Mouse (Mus musculus) CH12.LX (cell line): ENCODE results near the gene Rgl1. TPM values are rescaled to one million over a fixed set of nuclear protein-coding genes. Genes with fewer than 3 reads are reported as not detected.

Experiments
- DNase-seq: peaks from one replicate; pipeline ENCODE4 v3.0.0-alpha.2; 2013; ENCODE audit errors: extremely low read depth
- H3K27ac ChIP-seq: 2 replicates; pipeline ENCODE4 v1.5.1; 2012; ENCODE audit warnings: low read depth, mild to moderate bottlenecking, control low read depth, moderate library complexity; ENCODE audit not compliant: insufficient read depth
- H3K27me3 ChIP-seq: replicated peaks from 2 replicates; pipeline ENCODE3; 2012; ENCODE audit warnings: inconsistent platforms
- H3K36me3 ChIP-seq, 2 experiments: replicated peaks in 1 of 2; 2 replicates each; pipeline versions ENCODE3 to v1.6.1; 2012; ENCODE audit warnings: inconsistent platforms in 1 of 2, low read length in 1 of 2, mild to moderate bottlenecking in 1 of 2, mixed read lengths in 1 of 2, moderate library complexity in 1 of 2; ENCODE audit not compliant: control insufficient read depth in 1 of 2, insufficient read depth in 1 of 2
- H3K4me1 ChIP-seq, 2 experiments: 2 replicates each; pipeline ENCODE4 v1.6.1; 2012; ENCODE audit warnings: inconsistent platforms in 1 of 2, moderate library complexity in 1 of 2; ENCODE audit not compliant: insufficient read depth in 2 of 2, control insufficient read depth in 1 of 2
- H3K4me2 ChIP-seq: 2 replicates; pipeline ENCODE4 v1.6.1; 2012; ENCODE audit warnings: low read depth, mild to moderate bottlenecking, control low read depth; ENCODE audit not compliant: poor library complexity, insufficient read depth, severe bottlenecking
- H3K4me3 ChIP-seq, 3 experiments: fragments of 150-350 bp in 1 of 3; sonication (generic) in 1 of 3; replicated peaks in 1 of 3; 2 replicates each; pipeline versions ENCODE3 to v1.5.1; 2011 to 2012; ENCODE audit warnings: low read depth in 2 of 3, low read length in 2 of 3, mild to moderate bottlenecking in 2 of 3, moderate library complexity in 2 of 3, control low read depth in 1 of 3, improper control_type of control experiment in 1 of 3, inconsistent platforms in 1 of 3, mixed read lengths in 1 of 3; ENCODE audit not compliant: poor library complexity in 1 of 3
- H3K79me2 ChIP-seq: replicated peaks from 2 replicates; pipeline ENCODE4 v1.6.1; 2012; ENCODE audit warnings: mild to moderate bottlenecking, moderate library complexity; ENCODE audit not compliant: control insufficient read depth, poor library complexity, insufficient read depth, severe bottlenecking; ENCODE audit errors: extremely low read depth
- H3K9ac ChIP-seq: 2 replicates; pipeline ENCODE4 v1.6.1; 2012; ENCODE audit warnings: low read depth, mild to moderate bottlenecking, control low read depth, moderate library complexity; ENCODE audit not compliant: insufficient read depth
- H3K9me3 ChIP-seq: replicated peaks from 2 replicates; pipeline ENCODE3; 2012; ENCODE audit warnings: low read length, inconsistent platforms, mixed read lengths
- BHLHE40 ChIP-seq: IDR thresholded peaks from 2 replicates; pipeline ENCODE4 v1.6.1; 2011; ENCODE audit warnings: mild to moderate bottlenecking, low read depth, low read length, improper control_type of control experiment
- CHD1 ChIP-seq: IDR thresholded peaks from 2 replicates; pipeline ENCODE4 v1.6.1; 2012; ENCODE audit warnings: low read depth, low read length, improper control_type of control experiment, inconsistent platforms
- CTCF ChIP-seq, 2 experiments: IDR thresholded peaks in 1 of 2; conservative IDR thresholded peaks in 1 of 2; 2 replicates each; pipeline ENCODE4 v1.5.1; 2011 to 2012; ENCODE audit warnings: low read depth in 2 of 2, low read length in 2 of 2, improper control_type of control experiment in 1 of 2, inconsistent platforms in 1 of 2, mild to moderate bottlenecking in 1 of 2, moderate library complexity in 1 of 2
- EP300 ChIP-seq: IDR thresholded peaks from 2 replicates; pipeline ENCODE4 v1.6.1; 2011; ENCODE audit warnings: low read length, improper control_type of control experiment
- ETS1 ChIP-seq: conservative IDR thresholded peaks from 2 replicates; pipeline ENCODE4 v1.6.1; 2012; ENCODE audit warnings: low read depth, mild to moderate bottlenecking, inconsistent platforms, low read length, improper control_type of control experiment, moderate library complexity
- HCFC1 ChIP-seq: IDR thresholded peaks from 2 replicates; pipeline ENCODE4 v1.6.1; 2012; ENCODE audit warnings: low read depth, mild to moderate bottlenecking, inconsistent platforms, low read length, improper control_type of control experiment
- MAFK ChIP-seq: IDR thresholded peaks from 2 replicates; pipeline ENCODE4 v1.6.1; 2011; ENCODE audit warnings: low read length, improper control_type of control experiment; ENCODE audit not compliant: insufficient replicate concordance
- MXI1 ChIP-seq: IDR thresholded peaks from 2 replicates; pipeline ENCODE4 v1.6.1; 2011; ENCODE audit warnings: mild to moderate bottlenecking, low read depth, low read length, improper control_type of control experiment
- NELFE ChIP-seq: IDR thresholded peaks from 2 replicates; pipeline ENCODE4 v1.6.1; 2011; ENCODE audit warnings: low read depth, low read length, improper control_type of control experiment
- NRF1 ChIP-seq: IDR thresholded peaks from 2 replicates; pipeline ENCODE4 v1.6.1; 2014; ENCODE audit warnings: low read depth, mild to moderate bottlenecking, inconsistent platforms, low read length, improper control_type of control experiment, moderate library complexity
- POLR2A ChIP-seq: IDR thresholded peaks from 2 replicates; pipeline ENCODE4 v1.6.1; 2011; ENCODE audit warnings: low read depth, mild to moderate bottlenecking, improper control_type of control experiment, low read length
- POLR2AphosphoS2 ChIP-seq: IDR thresholded peaks from 2 replicates; pipeline ENCODE4 v1.6.1; 2011; ENCODE audit warnings: low read depth, low read length, improper control_type of control experiment
- RCOR1 ChIP-seq: conservative IDR thresholded peaks from 2 replicates; pipeline ENCODE4 v1.6.1; 2012; ENCODE audit warnings: low read depth, mild to moderate bottlenecking, inconsistent platforms, low read length, improper control_type of control experiment
- SIN3A ChIP-seq: IDR thresholded peaks from 2 replicates; pipeline ENCODE4 v1.6.1; 2012; ENCODE audit warnings: low read length, improper control_type of control experiment, inconsistent platforms
- SMC3 ChIP-seq: IDR thresholded peaks from 2 replicates; pipeline ENCODE4 v1.6.1; 2011; ENCODE audit warnings: low read depth, low read length, improper control_type of control experiment
- TBP ChIP-seq: conservative IDR thresholded peaks from 2 replicates; pipeline ENCODE4 v1.6.1; 2011; ENCODE audit warnings: low read depth, low read length, improper control_type of control experiment
- TCF12 ChIP-seq: IDR thresholded peaks from 2 replicates; pipeline ENCODE4 v1.6.1; 2014; ENCODE audit warnings: low read depth, mild to moderate bottlenecking, inconsistent platforms, low read length, improper control_type of control experiment
- UBTF ChIP-seq: IDR thresholded peaks from 2 replicates; pipeline ENCODE4 v1.6.1; 2012; ENCODE audit warnings: low read depth, mild to moderate bottlenecking, inconsistent platforms, low read length, improper control_type of control experiment, moderate library complexity
- USF1 ChIP-seq: IDR thresholded peaks from 2 replicates; pipeline ENCODE4 v1.6.1; 2014; ENCODE audit warnings: low read depth, mild to moderate bottlenecking, inconsistent platforms, low read length, improper control_type of control experiment
- ZKSCAN1 ChIP-seq: IDR thresholded peaks from 2 replicates; pipeline ENCODE4 v1.6.1; 2012; ENCODE audit warnings: low read depth, inconsistent platforms, low read length, improper control_type of control experiment, borderline replicate concordance
- ZMIZ1 ChIP-seq: IDR thresholded peaks from 2 replicates; pipeline ENCODE4 v1.6.1; 2012; ENCODE audit warnings: low read depth, mild to moderate bottlenecking, inconsistent platforms, low read length, improper control_type of control experiment
- dilution Hi-C: fragments of 300-500 bp; cut with MboI; formaldehyde crosslinking; loops from 2 replicates; pipeline ENCODE4 v1.14.3; 2020; ENCODE audit warnings: low sequenced_read_pairs; ENCODE audit not compliant: extremely low pct_unique_long_range_greater_than_20kb, extremely low pct_ligation_motif_present
- in situ Hi-C: fragments of 300-500 bp; cut with MboI; formaldehyde crosslinking; loops from 3 replicates; pipeline ENCODE4 v1.14.3; 2019; ENCODE audit warnings: low sequenced_read_pairs, low pct_ligation_motif_present, low pct_unique_long_range_greater_than_20kb, mixed read lengths
- polyA plus RNA-seq: library from polyadenylated mRNA; unstranded; fragments of >175 nt; gene quantifications from 2 replicates; pipeline ENCODE4 v1.2.1, GENCODE M21; 2012; ENCODE audit warnings: low read depth; ENCODE audit not compliant: insufficient read length
- total RNA-seq, 2 experiments: library from RNA; depleted of rRNA; stranded (reverse); fragments of 300-350 nt in 1 of 2; fragments of >200 nt in 1 of 2; gene quantifications; 2 replicates each; pipeline ENCODE4 v1.2.3; 2012 to 2014

Gene Rgl1
- total and polyA plus RNA-seq, 3 experiments: 0.25 to 1.7 (median 0.74) TPM

DNA sequence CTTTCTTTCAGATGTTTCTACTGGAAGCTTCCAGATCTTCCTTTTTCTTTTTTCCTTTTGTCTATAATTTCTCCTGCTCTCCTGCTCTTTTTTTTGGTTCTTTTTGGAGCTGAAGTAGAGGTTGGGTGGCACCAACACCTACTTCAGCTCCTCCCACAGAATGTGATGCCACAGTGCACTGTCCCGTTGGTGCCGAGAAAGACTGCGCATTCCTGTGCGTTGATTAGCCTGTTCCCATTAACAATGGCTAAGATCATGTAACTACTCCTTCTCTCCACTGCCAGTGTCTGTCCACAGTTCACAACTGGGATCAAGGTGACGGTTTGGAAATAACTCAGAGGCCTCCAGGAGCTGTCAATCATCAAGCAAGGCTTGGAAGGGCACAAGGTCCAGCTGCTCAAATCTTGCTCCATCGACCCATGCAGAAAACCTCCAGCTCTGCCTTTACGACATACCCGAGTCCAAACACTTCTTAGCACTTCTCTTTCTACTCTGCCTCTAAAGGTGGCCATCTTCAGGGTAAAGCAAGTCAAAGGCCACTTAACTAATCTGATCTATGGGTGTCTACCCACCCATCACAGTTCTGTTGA, 192.6 kb downstream of the Rgl1 start:
- H3K27ac ChIP-seq: no peak overlapping the region
- H3K9ac ChIP-seq: no peak overlapping the region
- in situ Hi-C loops (no loop called here), dilution Hi-C loops (no loop called here)
- no peak for DNase-seq
- no peaks in the 10 kb centered on the region for H3K27me3 ChIP-seq
- no peak overlapping the region for H3K4me2 ChIP-seq
- no peaks in the 10 kb centered on the region for H3K79me2 ChIP-seq
- H3K36me3 ChIP-seq: no peaks in the 10 kb centered on the region
- H3K4me3 ChIP-seq: no peak overlapping the region
- no peaks in the 10 kb centered on the region for H3K9me3 ChIP-seq
- H3K4me1 ChIP-seq: no peaks in the 10 kb centered on the region; a peak in 1 of 4 replicates
- TF ChIP-seq TCF12: no peak
- TF ChIP-seq RCOR1: no peak
- TF ChIP-seq ZKSCAN1: no peak
- TF ChIP-seq TBP: no peak
- TF ChIP-seq MXI1: no peak
- no peak for TF ChIP-seq POLR2A
- TF ChIP-seq CHD1: no peak
- no peak for TF ChIP-seq POLR2AphosphoS2
- no peak for TF ChIP-seq UBTF
- no peak for TF ChIP-seq SMC3
- TF ChIP-seq CTCF (conservative IDR thresholded peaks at IDR 0.05 in 1 of 2, IDR thresholded peaks at IDR 0.05 in 1 of 2; ENCODE audit: low read depth in 2 of 2, low read length in 2 of 2): no peak
- no peak for TF ChIP-seq BHLHE40
- no peak for TF ChIP-seq ZMIZ1
- no peak for TF ChIP-seq NRF1
- no peak for TF ChIP-seq ETS1

DNA sequence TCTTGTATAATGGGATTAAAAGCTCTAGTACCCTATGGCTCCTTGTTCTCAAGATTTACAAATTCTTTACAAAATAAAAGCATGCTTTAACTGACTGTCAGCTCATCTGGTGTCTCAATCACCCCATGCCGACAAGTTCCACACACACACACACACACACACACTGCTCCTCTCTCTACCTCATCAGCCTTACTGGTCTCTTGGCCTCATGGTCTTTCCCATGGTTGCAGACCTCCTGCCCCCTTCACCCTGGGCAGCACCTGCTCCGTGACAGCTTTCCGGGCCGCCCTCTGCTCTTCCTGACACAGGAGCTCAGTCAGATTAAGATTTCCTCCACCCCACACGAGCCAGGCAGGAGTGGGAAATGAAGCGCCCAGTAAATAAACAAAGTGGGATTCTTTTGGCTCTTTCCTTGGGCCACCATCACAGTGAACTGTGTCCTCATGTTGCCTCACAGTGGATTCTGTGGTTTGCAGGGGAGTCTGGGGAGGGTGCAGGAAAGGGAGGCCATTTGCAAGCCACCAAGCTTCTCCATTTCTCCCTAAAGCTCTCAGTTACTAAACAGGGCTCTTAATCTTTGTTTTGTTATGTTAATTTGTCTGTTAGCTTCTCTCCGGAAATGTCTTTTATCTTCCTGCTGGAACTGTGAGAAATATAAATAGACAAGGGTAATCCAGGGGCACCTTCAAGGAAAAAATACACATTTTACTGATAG, 193.2 kb downstream of the Rgl1 start:
- no peak for DNase-seq
- Histone ChIP-seq H3K27ac (no peak overlapping the region), H3K9me3 (no peaks in the 10 kb centered on the region), H3K4me1 (no peaks in the 10 kb centered on the region; a peak in 1 of 4 replicates), H3K4me2 (no peak overlapping the region), H3K9ac (no peak overlapping the region), H3K27me3 (no peaks in the 10 kb centered on the region), H3K4me3 (no peak overlapping the region), H3K36me3 (no peaks in the 10 kb centered on the region), H3K79me2 (no peaks in the 10 kb centered on the region)
- in situ Hi-C loops (no loop called here), dilution Hi-C loops (no loop called here)
- no peak for TF ChIP-seq CHD1
- no peak for TF ChIP-seq NELFE
- TF ChIP-seq UBTF: no peak
- no peak for TF ChIP-seq ZKSCAN1
- no peak for TF ChIP-seq ETS1
- no peak for TF ChIP-seq HCFC1
- TF ChIP-seq EP300: no peak
- no peak for TF ChIP-seq MAFK
- TF ChIP-seq MXI1: no peak
- no peak for TF ChIP-seq USF1
- no peak for TF ChIP-seq SIN3A
